Mouse (Mus musculus) hindbrain, postnatal 0 days (tissue): ENCODE results near the gene Arhgap22. TPM values are rescaled to one million over a fixed set of nuclear protein-coding genes. Genes with fewer than 3 reads are reported as not detected.
A peak's percentile ranks its signal among the peaks of the same experiment; 100 is the strongest.

ENCODE experiments used
- ATAC-seq: fragments of 200-750 bp; cut with Nextera tagmentation; 2 replicates; pipeline ENCODE4 v1.8.0; 2017; ENCODE audit warnings: mild to moderate bottlenecking, moderate TSS enrichment, moderate library complexity
- DNase-seq: peaks from one replicate; pipeline ENCODE4 v3.0.0-alpha.2; 2015; ENCODE audit warnings: low spot score
- H3K27ac ChIP-seq: fragments of 300-500 bp; sonication (generic); 2 replicates; pipeline ENCODE4 v1.5.1; 2014; ENCODE audit warnings: mild to moderate bottlenecking
- H3K27me3 ChIP-seq: fragments of 300-500 bp; sonication (generic); 2 replicates; pipeline ENCODE4 v1.6.1; 2014; ENCODE audit warnings: low read length, mixed read lengths; ENCODE audit not compliant: insufficient read depth
- H3K36me3 ChIP-seq: fragments of 300-500 bp; sonication (generic); 2 replicates; pipeline ENCODE4 v1.6.1; 2014; ENCODE audit warnings: low read length, mixed read lengths; ENCODE audit not compliant: insufficient read depth
- H3K4me1 ChIP-seq: fragments of 300-500 bp; sonication (generic); 2 replicates; pipeline ENCODE4 v1.6.1; 2014; ENCODE audit warnings: antibody characterized with exemption, low read length, mixed read lengths; ENCODE audit not compliant: insufficient read depth
- H3K4me2 ChIP-seq: fragments of 300-500 bp; sonication (generic); 2 replicates; pipeline ENCODE4 v1.6.1; 2014; ENCODE audit warnings: low read depth, mild to moderate bottlenecking, low read length, moderate library complexity, mixed read lengths
- H3K4me3 ChIP-seq: fragments of 300-500 bp; sonication (generic); 2 replicates; pipeline ENCODE4 v1.5.1; 2014; ENCODE audit warnings: low read length
- H3K9ac ChIP-seq: fragments of 300-500 bp; sonication (generic); replicated peaks from 2 replicates; pipeline ENCODE4 v1.6.1; 2014; ENCODE audit warnings: mild to moderate bottlenecking, low read length, moderate library complexity, mixed read lengths
- H3K9me3 ChIP-seq: fragments of 300-500 bp; sonication (generic); 2 replicates; pipeline ENCODE4 v1.6.1; 2016; ENCODE audit warnings: low read length, mixed read lengths
- CTCF ChIP-seq: IDR thresholded peaks from 2 replicates; pipeline ENCODE4 v1.5.1; 2016; ENCODE audit warnings: antibody characterized with exemption, control low read depth, low read depth
- WGBS: fragments of 180-500 bp; shearing (Covaris S2); extraction: QIAGEN DNeasy Blood & Tissue Kit; methylation state at CpG from one replicate; pipeline ENCODE4 v1.1.7; 2014; 5-methylcytosine and 5-hydroxymethylcytosine counted together
- polyA plus RNA-seq: library from polyadenylated mRNA; unstranded; fragments of >200 nt; fragmentation: Nextera tagmentation; extraction: Ambion mirVana; gene quantifications from 2 replicates; pipeline ENCODE4 v1.2.1, GENCODE M21; 2015
- total RNA-seq: library from RNA; depleted of rRNA; stranded (reverse); fragments of >200 nt; gene quantifications from 2 replicates; pipeline ENCODE4 v1.2.3, GENCODE M21; 2014

Gene Arhgap22
- total and polyA plus RNA-seq, 2 experiments from 2014 or later = 4.4 to 5.0 TPM

DNA sequence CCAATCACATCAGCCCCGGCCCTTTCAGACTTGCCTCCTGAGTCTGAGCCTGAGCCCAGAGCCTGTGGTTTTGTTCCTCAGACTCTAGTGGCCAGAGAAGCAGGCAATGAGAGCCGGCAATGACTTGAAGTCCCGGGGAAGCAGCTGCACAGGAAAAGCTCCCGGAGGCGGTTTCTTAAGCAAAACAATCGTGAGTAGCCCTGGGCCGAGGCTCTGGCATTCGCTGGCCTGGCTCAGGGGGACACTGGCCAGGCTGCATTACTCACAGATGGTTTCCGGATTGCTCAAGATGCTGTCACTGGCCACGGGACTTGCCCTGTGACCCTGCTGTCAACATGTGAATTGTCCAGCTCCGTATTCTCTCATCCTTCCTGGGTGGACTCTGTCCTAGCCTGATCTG lies 33.8 kb downstream of the Arhgap22 start:
- 32% methylated on average over 11 of the region's 11 CpGs for WGBS
- peaks cover 13% of the 10 kb centered on the region for H3K4me1 ChIP-seq
- H3K9me3 ChIP-seq = no peaks in the 10 kb centered on the region
- H3K4me3 ChIP-seq = no peak overlapping the region
- no peak overlapping the region for H3K27ac ChIP-seq
- DNase-seq = peak; percentile 40
- no peak for ATAC-seq
- H3K9ac ChIP-seq = no peak overlapping the region
- H3K36me3 ChIP-seq = no peaks in the 10 kb centered on the region
- no peaks in the 10 kb centered on the region for H3K27me3 ChIP-seq
- TF ChIP-seq CTCF = no peak
- H3K4me2 ChIP-seq = no peak overlapping the region

DNA sequence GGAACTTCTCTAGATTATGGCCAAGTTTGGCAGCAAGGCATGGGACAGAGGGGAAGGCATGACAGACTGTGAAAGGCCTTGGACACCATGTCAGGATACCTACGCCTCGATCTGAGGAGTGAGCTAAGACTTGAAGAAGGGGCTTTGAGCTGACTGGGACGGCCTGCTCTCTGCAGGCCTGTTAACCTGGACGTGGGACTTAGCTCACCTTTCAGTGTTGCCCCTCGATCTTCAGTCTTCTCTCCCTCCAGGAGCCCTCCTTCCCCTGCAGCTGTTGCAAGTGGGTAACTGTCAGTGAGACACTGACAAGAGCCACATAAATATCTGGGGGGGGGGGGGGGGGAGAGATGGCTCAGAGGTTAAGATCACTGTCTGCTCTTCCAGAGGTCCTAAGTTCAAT lies 34.9 kb downstream of the Arhgap22 start:
- no peak for TF ChIP-seq CTCF
- WGBS = 90% methylated on average over 5 of the region's 5 CpGs
- DNase-seq (no peak), ATAC-seq (no peak)
- H3K27ac ChIP-seq = no peak overlapping the region
- no peaks in the 10 kb centered on the region for H3K9me3 ChIP-seq
- H3K27me3 ChIP-seq = no peaks in the 10 kb centered on the region
- H3K36me3 ChIP-seq = no peaks in the 10 kb centered on the region
- peaks cover 13% of the 10 kb centered on the region for H3K4me1 ChIP-seq
- H3K4me2 ChIP-seq = no peak overlapping the region
- no peak overlapping the region for H3K4me3 ChIP-seq
- no peak overlapping the region for H3K9ac ChIP-seq

DNA sequence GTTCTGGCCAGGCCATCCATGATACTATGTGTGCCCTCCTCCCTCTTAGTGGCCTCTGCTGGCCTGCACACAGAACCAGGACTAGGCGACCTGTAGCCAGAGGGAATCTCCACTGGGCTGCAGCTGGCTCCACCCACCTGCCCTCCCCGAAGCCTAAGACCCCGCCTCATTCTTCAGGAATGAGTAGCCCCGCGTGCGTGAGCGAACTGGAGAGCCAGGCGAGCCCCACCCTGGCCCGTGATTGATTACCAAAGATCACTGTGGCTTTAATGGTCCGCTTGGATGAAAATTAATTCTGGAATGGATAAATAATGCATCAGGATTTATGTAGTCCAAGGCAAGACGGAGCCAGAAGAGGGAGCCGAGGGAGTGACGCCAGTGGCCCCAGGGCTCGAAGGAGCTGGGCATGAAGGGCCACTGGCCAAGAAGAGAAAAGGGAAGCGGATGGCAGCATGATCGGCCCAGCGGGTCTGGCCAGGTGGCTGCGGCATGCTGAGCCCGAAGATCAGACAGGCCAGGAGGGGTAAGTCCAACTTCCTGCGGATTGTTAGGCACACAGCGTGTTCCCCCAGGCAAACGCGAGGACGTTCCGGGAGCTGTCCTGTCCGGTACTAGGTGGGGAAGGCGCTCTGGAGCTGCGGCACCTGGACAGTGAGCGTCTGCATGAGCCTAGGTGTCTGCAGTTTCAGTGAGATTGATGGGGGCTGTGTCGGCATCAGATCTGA lies 36.6 kb downstream of the Arhgap22 start:
- H3K36me3 ChIP-seq = no peaks in the 10 kb centered on the region
- peak overlapping the region; percentile 74 for H3K4me2 ChIP-seq
- peak; percentile 46 for ATAC-seq
- peak overlapping the region; percentile 34 for H3K4me3 ChIP-seq
- H3K4me1 ChIP-seq = peaks cover 13% of the 10 kb centered on the region
- peak; percentile 5 for DNase-seq
- no peak for TF ChIP-seq CTCF
- WGBS = 2% methylated on average over 30 of the region's 30 CpGs
- no peak overlapping the region for H3K27ac ChIP-seq
- H3K9ac ChIP-seq = no peak overlapping the region
- no peaks in the 10 kb centered on the region for H3K27me3 ChIP-seq
- H3K9me3 ChIP-seq = no peaks in the 10 kb centered on the region

DNA sequence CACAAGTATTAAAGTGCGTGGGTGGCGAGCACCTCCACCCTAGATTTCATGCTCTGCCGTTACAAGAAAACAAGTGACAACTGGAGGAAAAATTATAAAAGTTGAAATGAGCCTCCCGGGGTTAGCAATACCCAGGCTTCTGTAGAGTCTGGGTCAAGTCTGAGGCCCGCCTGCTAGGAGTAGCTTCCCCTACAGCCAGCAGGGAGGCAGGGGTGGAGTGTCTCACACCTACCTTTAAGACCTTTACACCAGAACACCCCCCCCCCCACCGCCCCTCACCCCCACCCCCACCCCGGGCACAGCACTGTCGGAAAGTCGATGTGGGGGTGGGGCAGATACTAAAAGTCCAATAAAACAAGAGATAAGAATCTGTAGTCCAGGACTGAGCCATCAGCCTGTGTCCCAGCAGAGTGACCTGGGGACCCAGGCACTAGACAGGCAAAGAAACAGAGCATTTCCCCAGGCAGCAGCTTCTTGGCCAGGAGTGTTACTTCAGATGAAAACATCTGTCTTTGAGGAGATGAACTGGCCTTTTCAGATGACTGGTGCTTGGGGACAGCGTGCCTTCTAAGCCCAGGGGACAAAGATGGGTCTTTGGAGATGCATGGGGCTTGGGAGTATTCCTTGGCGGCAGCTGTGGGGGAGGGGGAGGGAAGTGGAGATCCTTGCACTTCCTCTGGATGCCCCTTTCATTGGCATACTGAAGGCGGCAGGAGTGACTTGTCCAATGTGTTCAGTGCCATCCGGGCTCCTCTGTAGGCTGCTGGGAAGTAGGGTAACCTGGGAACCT lies 37.3 kb downstream of the Arhgap22 start:
- H3K4me2 ChIP-seq = peak overlapping the region; percentile 74
- TF ChIP-seq CTCF = no peak
- H3K36me3 ChIP-seq = no peaks in the 10 kb centered on the region
- 10% methylated on average over 13 of the region's 13 CpGs for WGBS
- DNase-seq = no peak
- H3K27me3 ChIP-seq = no peaks in the 10 kb centered on the region
- H3K4me3 ChIP-seq = peak overlapping the region; percentile 34
- H3K27ac ChIP-seq = no peak overlapping the region
- peaks cover 13% of the 10 kb centered on the region for H3K4me1 ChIP-seq
- no peak overlapping the region for H3K9ac ChIP-seq
- H3K9me3 ChIP-seq = no peaks in the 10 kb centered on the region
- no peak for ATAC-seq

DNA sequence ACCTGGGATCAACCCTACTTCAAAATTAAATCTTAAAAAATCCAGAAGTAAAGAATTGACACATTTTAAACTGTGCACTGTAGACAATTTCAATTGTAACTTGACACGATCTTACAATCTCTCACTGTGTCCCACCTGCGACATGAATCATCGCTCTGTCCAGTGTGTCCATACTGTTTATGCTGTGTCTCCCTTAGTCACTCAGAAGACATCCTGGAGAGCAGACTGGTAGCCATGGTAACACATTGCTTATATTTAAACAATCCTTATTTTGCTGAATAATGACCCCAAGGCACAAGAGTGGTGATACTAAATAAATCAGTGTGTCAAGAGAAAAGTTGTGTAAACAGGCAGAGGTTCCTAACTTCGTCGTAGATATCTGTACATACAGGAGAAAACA lies 44.4 kb downstream of the Arhgap22 start:
- H3K36me3 ChIP-seq = no peaks in the 10 kb centered on the region
- DNase-seq = no peak
- no peak for TF ChIP-seq CTCF
- 80% methylated on average over 5 of the region's 5 CpGs for WGBS
- no peak overlapping the region for H3K4me3 ChIP-seq
- no peak overlapping the region for H3K9ac ChIP-seq
- ATAC-seq = no peak
- no peak overlapping the region for H3K27ac ChIP-seq
- no peaks in the 10 kb centered on the region for H3K4me1 ChIP-seq
- H3K27me3 ChIP-seq = no peaks in the 10 kb centered on the region
- H3K4me2 ChIP-seq = no peak overlapping the region
- H3K9me3 ChIP-seq = no peaks in the 10 kb centered on the region

DNA sequence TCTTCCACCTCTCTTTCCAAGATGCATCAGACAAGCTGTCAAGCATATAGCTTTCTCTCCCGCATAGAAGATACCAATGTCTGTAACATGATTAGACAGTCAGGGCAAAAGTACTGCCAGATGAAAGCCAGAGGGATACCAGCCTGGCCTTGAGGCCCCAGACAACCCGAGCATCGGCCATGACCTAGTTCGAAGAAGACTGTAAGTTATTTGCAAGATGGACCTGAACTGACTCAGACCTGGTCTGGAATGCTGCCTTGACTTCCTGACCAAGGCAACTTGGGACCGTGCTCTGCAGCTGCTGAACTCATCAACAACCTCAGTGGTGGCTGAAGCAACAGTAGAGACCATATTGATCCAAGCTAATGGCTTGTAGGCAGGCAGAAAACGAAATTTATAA lies 46.3 kb downstream of the Arhgap22 start:
- ATAC-seq (no peak), DNase-seq (no peak)
- no peak overlapping the region for H3K27ac ChIP-seq
- WGBS = 88% methylated on average over 6 of the region's 6 CpGs
- no peaks in the 10 kb centered on the region for H3K36me3 ChIP-seq
- no peaks in the 10 kb centered on the region for H3K9me3 ChIP-seq
- no peaks in the 10 kb centered on the region for H3K27me3 ChIP-seq
- no peaks in the 10 kb centered on the region for H3K4me1 ChIP-seq
- TF ChIP-seq CTCF = no peak
- no peak overlapping the region for H3K9ac ChIP-seq
- no peak overlapping the region for H3K4me3 ChIP-seq
- no peak overlapping the region for H3K4me2 ChIP-seq

DNA sequence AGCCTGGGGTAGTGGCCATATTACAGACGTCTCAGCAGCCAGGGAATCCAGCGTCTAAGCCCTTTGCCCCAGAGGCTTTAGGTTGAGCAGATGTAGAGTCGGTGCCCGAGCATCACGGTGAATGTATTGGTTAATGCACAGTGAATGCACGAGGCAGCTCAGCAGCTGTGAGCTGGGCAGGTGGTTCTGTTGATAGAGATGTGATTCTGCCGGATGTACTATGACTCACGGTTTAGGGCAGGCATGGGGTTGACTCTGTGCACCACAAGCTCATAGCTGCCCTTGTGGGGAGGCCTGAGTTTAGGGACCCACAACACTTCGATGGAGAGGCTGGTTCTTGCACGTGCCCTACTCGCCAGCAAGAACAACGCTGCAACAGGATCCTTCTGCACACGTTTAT lies 51.0 kb downstream of the Arhgap22 start:
- no peak for TF ChIP-seq CTCF
- 88% methylated on average over 13 of the region's 13 CpGs for WGBS
- Histone ChIP-seq H3K27me3 (no peaks in the 10 kb centered on the region), H3K36me3 (no peaks in the 10 kb centered on the region), H3K4me3 (no peak overlapping the region), H3K4me2 (no peak overlapping the region), H3K9ac (no peak overlapping the region), H3K27ac (no peak overlapping the region), H3K9me3 (peaks cover 9% of the 10 kb centered on the region; the same call in 1 of the 2 replicates), H3K4me1 (no peaks in the 10 kb centered on the region)
- ATAC-seq = no peak
- no peak for DNase-seq
